Mouse (Mus musculus): ENCODE measurements around the gene Gm49340. TPM values are rescaled to one million over a fixed set of nuclear protein-coding genes. Genes with fewer than 3 reads are reported as not detected.
"Not testable (repeated sequence)": the region's sequence is repeated elsewhere in the genome, so short reads cannot be mapped to it uniquely, and the experiment has no call there.

Gene Gm49340
- polyA plus RNA-seq (2015; fragmentation: Nextera tagmentation; extraction: Ambion mirVana): not detected in 2 replicates

DNA sequence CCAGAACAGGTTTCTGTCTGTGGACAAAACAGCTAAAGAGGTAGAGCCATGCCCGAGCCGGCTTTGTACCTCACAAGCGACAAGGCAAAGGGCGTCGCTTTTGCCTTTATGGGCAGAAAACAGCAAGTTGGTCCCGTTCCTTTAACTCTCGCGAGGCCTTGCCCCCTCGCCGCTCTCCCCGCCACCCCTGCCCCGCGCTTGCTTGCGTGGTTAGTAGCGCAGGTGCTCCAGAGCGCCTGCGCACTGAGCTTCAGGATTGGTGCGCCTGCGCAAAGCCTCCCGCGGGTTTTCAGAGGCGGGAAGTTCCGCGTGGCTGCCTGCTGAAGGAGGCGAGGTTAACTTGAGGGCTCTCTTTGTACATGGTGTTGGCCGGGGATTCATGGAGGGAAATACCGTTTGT, at the start of gene Gm49340, which contains the start of the genes Aspa and Spata22:
Gene Gm49340 (plus strand): TSS at position 300 of the 400 bp plus-strand sequence.
Gene Aspa (minus strand): TSS at position 155 of the 400 bp plus-strand sequence.
Gene Spata22 (plus strand): TSS at position 300 of the 400 bp plus-strand sequence.
- Histone ChIP-seq H3K4me1 (replicated peaks) (no peaks in the 10 kb centered on the region), H3K4me3 (no peak within 1 kb of the TSS), H3K4me2 (no peak within 1 kb of the TSS), H3K27ac (no peak within 1 kb of the TSS), H3K27me3 (no peaks in the 10 kb centered on the region), H3K36me3 (no peaks in the 10 kb centered on the region), H3K9me3 (no peaks in the 10 kb centered on the region), H3K9ac (no peak within 1 kb of the TSS)
- no peak for ATAC-seq (ENCODE audit: low FRiP score)
- WGBS: 85% methylated on average over 27 of the region's 27 CpGs

DNA sequence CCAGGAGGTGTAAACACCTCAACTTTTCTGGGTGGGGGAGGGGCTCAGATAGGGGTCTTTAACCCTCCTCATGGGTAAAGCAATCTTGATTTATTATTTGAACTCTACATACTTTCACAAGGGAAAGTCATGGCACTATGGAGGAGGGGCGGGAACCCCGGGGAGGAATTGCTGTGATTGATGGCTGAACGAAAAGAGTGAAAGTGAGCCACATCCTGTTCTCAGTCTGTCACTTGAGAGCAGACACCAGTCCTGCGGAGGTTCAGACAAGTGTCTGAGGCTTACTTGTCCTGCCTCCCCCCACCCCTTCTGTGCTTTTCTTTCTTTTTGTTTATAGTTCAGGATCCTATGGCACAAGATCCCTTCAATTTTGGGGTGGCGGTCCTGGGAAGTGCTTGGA, 48.8 kb upstream of the Gm49340 start:
- WGBS: 60% methylated on average over 5 of the region's 5 CpGs
- Histone ChIP-seq H3K27ac (no peak overlapping the region), H3K4me3 (no peak overlapping the region), H3K9ac (no peak overlapping the region), H3K36me3 (no peaks in the 10 kb centered on the region), H3K27me3 (no peaks in the 10 kb centered on the region), H3K4me1 (replicated peaks) (0 out of 2 replicates have a peak, but pooled peaks cover 6% of the 10 kb centered on the region), H3K4me2 (no peak overlapping the region), H3K9me3 (no peaks in the 10 kb centered on the region)
- ATAC-seq (ENCODE audit: low FRiP score): no peak

DNA sequence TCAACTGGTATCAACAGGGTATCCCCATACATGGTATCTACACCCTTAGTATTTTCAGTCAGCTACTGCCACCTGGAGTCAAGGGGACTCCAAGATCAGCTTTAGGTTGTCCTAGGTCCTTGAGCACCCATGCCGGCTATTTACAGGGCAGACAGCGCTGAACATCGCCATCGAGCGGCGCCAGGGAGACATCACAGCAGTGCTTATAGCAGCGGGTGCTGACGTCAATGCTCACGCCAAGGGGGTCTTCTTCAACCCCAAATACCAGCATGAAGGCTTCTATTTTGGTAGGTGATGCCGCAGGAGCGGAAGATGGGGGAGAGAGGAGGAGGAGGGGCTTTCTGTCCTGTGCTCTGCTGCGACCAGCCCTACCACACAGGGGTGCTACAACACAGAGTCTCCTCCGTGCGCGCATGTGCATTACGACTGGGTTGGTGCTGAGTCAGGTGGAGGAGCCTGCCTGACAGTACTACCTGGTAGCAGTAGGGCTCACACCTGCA, 48.0 kb upstream of the Gm49340 start:
- Histone ChIP-seq H3K27ac (no peak overlapping the region), H3K27me3 (no peaks in the 10 kb centered on the region)
- 4% methylated on average over 16 of the region's 16 CpGs for WGBS

DNA sequence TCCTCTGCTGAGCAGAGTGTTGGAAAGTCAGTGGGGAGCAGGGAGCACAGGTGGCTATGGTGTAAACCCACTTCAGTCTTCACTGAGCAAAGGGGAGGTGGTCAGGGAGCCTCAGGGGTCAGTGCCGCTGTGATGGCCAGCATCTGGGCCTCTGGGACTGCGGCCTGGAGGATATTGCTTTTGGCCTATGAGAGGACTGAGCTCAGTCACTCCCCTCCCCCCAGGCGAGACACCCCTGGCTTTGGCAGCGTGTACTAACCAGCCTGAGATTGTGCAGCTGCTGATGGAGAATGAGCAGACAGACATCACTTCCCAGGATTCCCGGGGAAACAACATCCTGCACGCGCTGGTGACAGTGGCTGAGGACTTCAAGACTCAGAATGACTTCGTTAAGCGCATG, 46.2 kb upstream of the Gm49340 start:
- H3K27me3 ChIP-seq: no peaks in the 10 kb centered on the region
- no peak overlapping the region for H3K4me3 ChIP-seq
- 0 out of 2 replicates have a peak, but pooled peaks cover 6% of the 10 kb centered on the region for H3K4me1 ChIP-seq (replicated peaks)
- H3K27ac ChIP-seq: no peak overlapping the region
- no peaks in the 10 kb centered on the region for H3K36me3 ChIP-seq
- H3K9ac ChIP-seq: no peak overlapping the region
- no peaks in the 10 kb centered on the region for H3K9me3 ChIP-seq
- no peak for ATAC-seq (ENCODE audit: low FRiP score)
- no peak overlapping the region for H3K4me2 ChIP-seq
- 85% methylated on average over 9 of the region's 9 CpGs for WGBS

More for the DNA sequence above, 48.0 kb upstream of the Gm49340 start:
- peak; percentile 89 for ATAC-seq (ENCODE audit: low FRiP score)
- Histone ChIP-seq H3K9me3 (no peaks in the 10 kb centered on the region), H3K36me3 (no peaks in the 10 kb centered on the region), H3K9ac (peak overlapping the region; percentile 68), H3K4me1 (replicated peaks) (0 out of 2 replicates have a peak, but pooled peaks cover 6% of the 10 kb centered on the region), H3K4me3 (peak overlapping the region; percentile 39), H3K4me2 (peak overlapping the region; percentile 59)

DNA sequence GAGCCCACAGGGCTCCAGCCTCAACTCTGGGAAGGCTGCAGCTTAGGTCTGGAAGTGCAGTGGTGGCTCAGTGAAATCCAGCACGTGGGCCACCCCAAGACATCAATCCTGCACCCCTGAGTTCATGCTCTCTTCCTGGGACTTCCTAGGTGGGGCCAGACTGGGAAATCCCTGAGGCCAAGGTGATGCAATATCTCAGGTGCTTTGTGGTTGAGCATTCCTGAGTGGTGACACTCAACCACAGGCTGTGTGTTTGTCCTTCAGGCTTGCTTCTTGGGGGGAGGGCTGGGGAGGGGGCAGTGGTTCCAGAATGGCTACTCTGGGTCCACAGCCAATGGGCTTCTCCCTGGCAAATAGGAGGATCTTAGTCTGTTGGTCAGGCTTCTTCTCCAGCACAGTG, 45.6 kb upstream of the Gm49340 start:
- Histone ChIP-seq H3K36me3 (no peaks in the 10 kb centered on the region), H3K27me3 (no peaks in the 10 kb centered on the region), H3K27ac (no peak overlapping the region), H3K4me1 (replicated peaks) (0 out of 2 replicates have a peak, but pooled peaks cover 6% of the 10 kb centered on the region), H3K9me3 (no peaks in the 10 kb centered on the region), H3K4me3 (no peak overlapping the region), H3K4me2 (no peak overlapping the region), H3K9ac (no peak overlapping the region)
- 72% methylated on average over 1 of the region's 1 CpGs for WGBS
- ATAC-seq (ENCODE audit: low FRiP score): no peak

DNA sequence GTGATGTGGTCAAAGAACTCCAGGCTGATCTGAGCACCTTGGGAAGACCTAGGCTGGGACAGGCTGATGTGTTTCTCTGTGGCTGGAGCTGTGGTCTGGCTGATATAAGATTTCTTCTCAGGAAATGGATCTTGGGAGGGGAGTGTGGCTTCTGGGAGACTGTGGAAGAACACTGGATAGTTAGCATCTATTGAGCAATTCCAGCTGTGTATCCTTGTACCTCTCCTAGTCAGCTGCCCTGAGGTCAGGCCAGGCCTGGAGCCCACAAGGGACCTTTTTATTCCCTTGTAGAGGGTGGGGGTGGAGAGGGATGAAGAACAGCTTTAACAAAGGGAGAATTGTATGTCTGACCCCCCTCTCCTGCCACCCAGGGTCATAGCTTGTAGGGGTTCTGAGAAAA, 45.2 kb upstream of the Gm49340 start:
- no peak for ATAC-seq (ENCODE audit: low FRiP score)
- no peak overlapping the region for H3K4me3 ChIP-seq
- no peak overlapping the region for H3K27ac ChIP-seq
- no peak overlapping the region for H3K9ac ChIP-seq
- H3K9me3 ChIP-seq: no peaks in the 10 kb centered on the region
- no peak overlapping the region for H3K4me2 ChIP-seq
- 0 out of 2 replicates have a peak, but pooled peaks cover 6% of the 10 kb centered on the region for H3K4me1 ChIP-seq (replicated peaks)
- no peaks in the 10 kb centered on the region for H3K27me3 ChIP-seq
- no peaks in the 10 kb centered on the region for H3K36me3 ChIP-seq

DNA sequence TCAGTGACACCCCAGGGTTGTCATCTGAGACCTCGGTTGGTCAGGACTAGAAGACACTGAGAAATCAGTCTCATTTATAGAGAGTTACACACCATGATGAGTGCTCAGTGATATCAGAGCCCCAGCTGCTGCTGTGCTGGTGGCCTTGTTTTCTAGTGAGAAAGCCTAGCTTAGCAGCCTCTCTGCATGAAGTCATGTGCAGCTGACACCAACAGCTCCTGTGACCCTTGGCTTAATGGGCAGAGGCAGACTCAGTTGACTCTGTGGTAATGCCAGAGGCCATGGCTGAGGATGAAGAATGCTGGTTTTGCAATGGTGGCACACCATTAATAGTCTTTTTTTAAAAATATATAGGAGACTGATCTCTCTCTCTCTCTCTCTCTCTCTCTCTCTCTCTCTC, 39.9 kb upstream of the Gm49340 start:
- no peak for ATAC-seq (ENCODE audit: low FRiP score)
- H3K4me1 ChIP-seq (replicated peaks): no peaks in the 10 kb centered on the region
- no peaks in the 10 kb centered on the region for H3K27me3 ChIP-seq
- no peak overlapping the region for H3K9ac ChIP-seq
- H3K4me2 ChIP-seq: no peak overlapping the region
- H3K4me3 ChIP-seq: no peak overlapping the region
- 96% methylated on average over 1 of the region's 1 CpGs for WGBS
- no peak overlapping the region for H3K27ac ChIP-seq
- no peaks in the 10 kb centered on the region for H3K36me3 ChIP-seq
- H3K9me3 ChIP-seq: no peaks in the 10 kb centered on the region

DNA sequence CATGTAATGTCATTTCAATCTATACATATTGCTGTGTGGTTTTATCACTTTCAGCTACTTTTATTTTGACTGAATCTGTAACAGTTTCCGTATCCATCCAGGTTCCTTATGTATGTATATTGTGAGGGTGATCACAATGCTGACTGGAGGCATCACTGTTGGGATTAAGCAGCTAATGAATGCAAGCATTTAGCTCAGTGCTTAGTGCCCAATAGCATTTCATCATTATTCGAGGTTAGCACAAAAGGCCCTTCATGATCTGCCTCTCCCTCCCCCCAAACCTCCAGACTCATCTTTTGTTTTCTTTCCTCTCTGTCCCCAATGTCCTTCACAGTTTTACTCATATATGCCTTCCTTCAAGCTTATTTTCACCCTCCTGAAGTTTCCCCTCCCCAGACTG, 26.4 kb upstream of the Gm49340 start:
- no peaks in the 10 kb centered on the region for H3K9me3 ChIP-seq
- H3K27ac ChIP-seq: no peak overlapping the region
- H3K4me3 ChIP-seq: no peak overlapping the region
- no peak for ATAC-seq (ENCODE audit: low FRiP score)
- no peaks in the 10 kb centered on the region for H3K4me1 ChIP-seq (replicated peaks)
- H3K36me3 ChIP-seq: no peaks in the 10 kb centered on the region
- 25% methylated on average over 2 of the region's 2 CpGs for WGBS
- no peaks in the 10 kb centered on the region for H3K27me3 ChIP-seq
- H3K9ac ChIP-seq: no peak overlapping the region
- no peak overlapping the region for H3K4me2 ChIP-seq

DNA sequence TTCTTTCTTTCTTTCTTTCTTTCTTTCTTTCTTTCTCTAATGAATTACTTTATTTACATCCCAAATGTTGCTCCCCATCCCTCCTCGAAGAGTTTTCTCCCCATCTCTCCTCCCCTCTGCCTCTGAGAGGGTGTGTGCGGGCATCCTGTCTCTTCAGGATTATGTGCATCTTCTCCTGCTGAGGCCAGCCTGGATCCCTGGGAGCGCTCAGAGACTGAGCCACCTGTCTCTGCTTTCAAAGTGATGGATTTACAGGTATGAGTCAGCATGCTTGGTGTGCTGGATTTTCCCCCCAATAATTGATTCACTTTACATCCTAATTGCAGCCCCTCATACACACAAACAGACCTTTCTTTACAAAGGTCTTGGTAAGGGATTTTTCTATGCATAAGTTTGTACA, 13.6 kb upstream of the Gm49340 start:
- WGBS: 50% methylated on average over 3 of the region's 3 CpGs
- Histone ChIP-seq H3K36me3 (no peaks in the 10 kb centered on the region), H3K27ac (no peak overlapping the region), H3K4me1 (replicated peaks) (no peaks in the 10 kb centered on the region), H3K9me3 (no peaks in the 10 kb centered on the region), H3K4me2 (no peak overlapping the region), H3K4me3 (no peak overlapping the region), H3K9ac (no peak overlapping the region), H3K27me3 (no peaks in the 10 kb centered on the region)
- ATAC-seq (ENCODE audit: low FRiP score): no peak

DNA sequence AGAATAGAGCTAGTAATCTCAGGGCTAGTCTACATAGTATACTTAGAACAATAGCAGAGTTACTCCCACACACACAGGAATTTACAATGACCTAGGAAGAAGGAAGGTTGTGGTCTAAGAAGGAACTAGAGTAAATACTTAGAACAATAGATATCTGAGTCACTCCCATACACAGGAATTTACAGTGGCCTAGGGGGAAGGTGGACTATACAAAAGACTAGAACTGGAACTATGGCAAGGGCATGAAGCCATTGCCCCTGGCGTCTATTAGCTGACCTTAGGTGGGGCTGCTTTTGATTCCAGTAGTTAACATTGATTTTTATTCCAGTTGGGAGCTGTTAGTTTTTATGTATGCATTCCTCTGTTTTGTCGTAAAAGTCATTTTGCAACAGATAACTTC, 11.0 kb upstream of the Gm49340 start:
- not testable (repeated sequence) for ATAC-seq (ENCODE audit: low FRiP score); H3K9me3 ChIP-seq; H3K4me1 ChIP-seq (replicated peaks); H3K27me3 ChIP-seq; H3K4me2 ChIP-seq; H3K36me3 ChIP-seq; H3K4me3 ChIP-seq; H3K9ac ChIP-seq; H3K27ac ChIP-seq
- WGBS: 85% methylated on average over 2 of the region's 2 CpGs

DNA sequence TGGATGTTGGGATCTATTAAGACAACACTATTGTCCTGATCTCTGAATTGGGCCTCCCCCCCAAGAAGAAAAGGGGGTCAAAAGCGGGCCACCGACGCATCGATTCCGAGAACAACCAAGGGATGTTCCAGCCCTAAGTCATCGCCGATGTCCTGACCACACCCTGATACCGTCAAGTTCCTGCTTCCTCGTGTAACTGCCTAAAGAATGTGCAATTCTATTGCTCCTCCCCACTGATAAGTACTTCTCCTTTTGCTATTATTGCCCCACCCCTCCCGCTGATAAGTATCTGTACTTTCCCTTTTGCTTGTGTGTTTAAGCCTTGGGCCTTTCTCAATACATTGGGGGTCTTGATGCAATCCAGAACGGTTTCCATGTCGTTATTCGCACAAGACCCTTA, 8.5 kb upstream of the Gm49340 start:
- not testable (repeated sequence) for H3K36me3 ChIP-seq; H3K4me1 ChIP-seq (replicated peaks); H3K27ac ChIP-seq; H3K9me3 ChIP-seq; H3K4me2 ChIP-seq; H3K4me3 ChIP-seq; H3K27me3 ChIP-seq; H3K9ac ChIP-seq; ATAC-seq (ENCODE audit: low FRiP score)
- WGBS: 92% methylated on average over 13 of the region's 13 CpGs

DNA sequence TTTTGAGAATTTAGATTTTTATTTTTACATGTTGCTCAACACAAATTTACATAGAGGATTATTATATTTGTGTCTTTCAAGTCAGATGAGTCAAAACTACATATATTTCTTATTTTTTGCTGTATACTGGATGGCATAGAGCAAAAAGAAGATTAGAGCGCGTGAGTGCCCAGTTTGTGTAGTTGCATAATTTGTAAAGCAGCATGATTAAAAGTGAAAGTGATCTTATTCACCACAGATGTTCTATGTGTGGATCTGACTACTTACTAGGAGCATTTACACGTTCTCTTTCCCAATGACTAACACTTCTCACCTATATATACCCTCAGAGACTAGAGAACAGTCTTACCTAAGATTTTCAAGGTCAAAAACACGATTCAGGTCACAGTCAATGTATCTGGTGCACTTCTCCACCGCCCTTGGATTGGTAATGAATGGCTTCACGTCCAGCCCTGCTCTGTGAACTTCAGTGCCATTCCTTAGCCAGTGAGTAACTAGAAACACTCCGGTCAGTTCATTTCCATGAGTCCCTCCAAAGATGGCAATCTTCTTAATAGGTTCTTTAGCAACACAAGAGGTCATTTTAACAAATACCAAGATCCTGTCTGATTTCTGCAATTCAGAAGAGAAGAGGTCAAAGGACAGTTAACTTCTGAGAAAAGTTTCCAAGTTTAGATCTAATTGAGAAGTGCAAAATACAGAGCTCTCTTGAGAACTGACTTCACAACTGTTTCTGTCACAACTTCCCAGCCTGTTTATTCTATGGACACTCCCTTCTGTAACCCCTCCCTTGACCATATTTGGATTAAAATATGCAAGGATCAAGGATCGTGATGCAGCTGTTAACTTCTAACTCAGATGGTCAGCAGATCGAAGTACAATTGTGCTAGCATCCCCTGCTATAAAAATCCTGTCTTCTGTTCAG, 5.4 kb upstream of the Gm49340 start:
- Histone ChIP-seq H3K4me2 (no peak overlapping the region), H3K27me3 (no peaks in the 10 kb centered on the region), H3K4me1 (replicated peaks) (no peaks in the 10 kb centered on the region), H3K27ac (no peak overlapping the region), H3K36me3 (no peaks in the 10 kb centered on the region), H3K9me3 (no peaks in the 10 kb centered on the region), H3K4me3 (no peak overlapping the region), H3K9ac (no peak overlapping the region)
- 78% methylated on average over 9 of the region's 9 CpGs for WGBS
- no peak for ATAC-seq (ENCODE audit: low FRiP score)

DNA sequence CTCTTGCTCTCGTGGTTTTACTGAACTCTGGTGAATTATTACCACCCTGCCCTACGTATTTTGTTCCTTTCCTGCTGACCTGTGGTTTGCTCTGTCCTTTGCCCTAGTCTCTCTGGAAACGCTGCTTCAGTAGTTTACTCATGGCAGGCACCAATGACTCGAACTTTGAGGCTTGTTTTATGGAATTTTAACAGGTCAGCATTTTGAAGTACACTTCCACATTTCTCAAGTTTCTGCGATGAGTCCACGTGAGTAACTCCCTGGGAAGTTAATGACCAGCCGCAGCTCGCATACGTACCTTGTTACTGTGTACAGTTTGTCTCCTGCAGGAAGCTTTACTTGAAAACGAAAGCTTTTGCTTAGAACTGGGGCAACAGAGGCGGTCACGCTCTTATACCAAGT, 3.1 kb upstream of the Gm49340 start:
- no peaks in the 10 kb centered on the region for H3K36me3 ChIP-seq
- WGBS: 60% methylated on average over 12 of the region's 12 CpGs
- ATAC-seq (ENCODE audit: low FRiP score): no peak
- no peak overlapping the region for H3K4me3 ChIP-seq
- no peak overlapping the region for H3K9ac ChIP-seq
- H3K4me2 ChIP-seq: no peak overlapping the region
- H3K4me1 ChIP-seq (replicated peaks): no peaks in the 10 kb centered on the region
- H3K27ac ChIP-seq: no peak overlapping the region; the same call in 1 of the 2 replicates
- no peaks in the 10 kb centered on the region for H3K9me3 ChIP-seq
- H3K27me3 ChIP-seq: no peaks in the 10 kb centered on the region

Measured in hindbrain, embryonic 13.5 days (tissue).